Mouse (Mus musculus): ENCODE results near the gene Cirbp. TPM values are rescaled to one million over a fixed set of nuclear protein-coding genes. Genes with fewer than 3 reads are reported as not detected.
"Not testable (repeated sequence)": the region's sequence is repeated elsewhere in the genome, so short reads cannot be mapped to it uniquely, and the experiment has no call there.

The Cirbp gene
- total and polyA plus RNA-seq, 2 experiments from 2014 or later, result 121 to 330 TPM

DNA sequence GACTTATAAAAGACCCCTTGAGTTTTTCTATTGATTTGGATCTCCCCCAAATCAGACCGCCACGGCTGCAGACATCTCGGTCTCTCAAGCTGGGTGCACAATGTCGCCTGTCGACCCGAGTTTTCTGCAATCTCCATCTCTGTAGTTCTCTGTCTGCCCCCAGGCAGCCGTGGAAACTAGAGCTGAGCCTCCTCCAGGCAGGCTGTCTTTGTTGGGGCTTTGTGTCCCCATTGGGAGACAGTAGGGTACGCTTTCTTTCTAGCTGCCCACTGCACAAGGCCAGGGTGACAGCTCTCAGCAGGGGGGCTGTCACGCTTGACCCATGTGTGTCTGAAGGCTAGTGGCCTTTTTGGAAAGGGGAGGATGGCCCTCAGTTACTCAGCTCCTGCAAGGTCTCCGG lies 41.9 kb downstream of the Cirbp start:
- no peak overlapping the region for H3K27ac ChIP-seq (ENCODE audit: low read depth)
- DNase-seq (ENCODE audit: low spot score) (no peak), ATAC-seq (ENCODE audit: insufficient read depth, low read depth) (no peak)
- H3K27me3 ChIP-seq (ENCODE audit: control insufficient read depth, insufficient read depth, low read length), result no peaks in the 10 kb centered on the region
- no peak overlapping the region for H3K9ac ChIP-seq (replicated peaks; ENCODE audit: low read depth, low read length)
- H3K4me1 ChIP-seq (ENCODE audit: control insufficient read depth, insufficient read depth), result no peaks in the 10 kb centered on the region
- H3K36me3 ChIP-seq (replicated peaks; ENCODE audit: control insufficient read depth, insufficient read depth, low read length), result no peaks in the 10 kb centered on the region
- H3K4me2 ChIP-seq (ENCODE audit: low read depth, low read length), result no peak overlapping the region
- no peak for TF ChIP-seq EP300 (IDR thresholded peaks at IDR 0.05; ENCODE audit: low read depth)
- no peak for TF ChIP-seq CTCF (IDR thresholded peaks at IDR 0.05; ENCODE audit: low read depth)
- H3K9me3 ChIP-seq (replicated peaks; ENCODE audit: control insufficient read depth, low read length), result no peaks in the 10 kb centered on the region
- 85% methylated on average over 10 of the region's 10 CpGs for WGBS
- no peak overlapping the region for H3K4me3 ChIP-seq (ENCODE audit: low read depth, low read length)

DNA sequence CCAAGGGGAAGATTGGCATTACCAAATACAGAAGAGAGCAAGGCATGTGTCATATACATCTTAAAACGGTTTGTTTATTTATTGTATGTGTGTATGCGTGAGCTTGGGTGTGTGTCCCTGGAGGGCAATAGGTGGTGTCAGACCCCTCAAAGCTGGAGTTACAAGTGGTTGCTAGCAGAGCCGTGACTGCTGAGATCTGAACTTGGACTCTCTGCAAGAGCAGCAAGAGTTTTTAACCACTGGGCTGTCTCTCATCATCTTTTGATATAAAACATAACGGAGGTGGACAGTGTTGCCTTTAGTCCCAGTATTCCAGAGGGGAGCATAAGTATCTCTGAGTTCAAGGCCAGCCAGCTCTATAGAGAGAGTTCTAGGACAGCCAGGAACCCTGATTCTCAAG lies 42.5 kb downstream of the Cirbp start:
- no peak overlapping the region for H3K27ac ChIP-seq (ENCODE audit: low read depth)
- H3K9me3 ChIP-seq (replicated peaks; ENCODE audit: control insufficient read depth, low read length), result no peaks in the 10 kb centered on the region
- H3K36me3 ChIP-seq (replicated peaks; ENCODE audit: control insufficient read depth, insufficient read depth, low read length), result no peaks in the 10 kb centered on the region
- no peaks in the 10 kb centered on the region for H3K4me1 ChIP-seq (ENCODE audit: control insufficient read depth, insufficient read depth)
- DNase-seq (ENCODE audit: low spot score), result no peak
- no peaks in the 10 kb centered on the region for H3K27me3 ChIP-seq (ENCODE audit: control insufficient read depth, insufficient read depth, low read length)
- 70% methylated on average over 4 of the region's 4 CpGs for WGBS
- no peak for ATAC-seq (ENCODE audit: insufficient read depth, low read depth)
- no peak overlapping the region for H3K4me3 ChIP-seq (ENCODE audit: low read depth, low read length)
- no peak for TF ChIP-seq CTCF (IDR thresholded peaks at IDR 0.05; ENCODE audit: low read depth)
- no peak for TF ChIP-seq EP300 (IDR thresholded peaks at IDR 0.05; ENCODE audit: low read depth)
- H3K9ac ChIP-seq (replicated peaks; ENCODE audit: low read depth, low read length), result no peak overlapping the region
- no peak overlapping the region for H3K4me2 ChIP-seq (ENCODE audit: low read depth, low read length)

DNA sequence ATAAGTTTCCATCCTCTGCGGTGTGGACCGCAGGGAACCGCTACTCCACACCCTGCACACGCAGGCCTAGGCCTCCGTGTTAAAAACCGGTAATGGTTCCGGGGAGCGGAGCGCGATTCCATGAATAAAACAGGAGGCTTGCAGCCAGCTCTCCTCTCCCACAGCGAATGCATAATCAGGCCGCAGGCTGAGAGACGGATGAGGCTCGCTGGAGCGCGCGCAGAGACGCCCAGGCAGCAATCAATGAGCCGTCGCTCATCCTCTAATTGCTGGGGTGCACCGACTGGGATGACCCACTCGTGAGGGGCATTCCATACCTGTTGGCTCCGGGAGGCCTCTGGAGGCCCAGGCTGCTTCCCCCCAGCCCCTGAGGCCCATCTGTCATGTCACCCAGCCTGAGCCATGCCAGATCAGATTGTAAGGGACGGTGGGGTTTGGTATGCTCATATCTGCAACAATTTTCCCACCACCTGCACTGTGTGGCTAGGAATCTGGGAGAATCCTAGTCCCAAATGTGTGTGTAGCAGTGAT lies 43.1 kb downstream of the Cirbp start:
- TF ChIP-seq EP300 (IDR thresholded peaks at IDR 0.05; ENCODE audit: low read depth) (no peak), CTCF (IDR thresholded peaks at IDR 0.05; ENCODE audit: low read depth) (no peak)
- no peak for DNase-seq (ENCODE audit: low spot score)
- H3K9me3 ChIP-seq (replicated peaks; ENCODE audit: control insufficient read depth, low read length), result no peaks in the 10 kb centered on the region
- no peak for ATAC-seq (ENCODE audit: insufficient read depth, low read depth)
- no peaks in the 10 kb centered on the region for H3K36me3 ChIP-seq (replicated peaks; ENCODE audit: control insufficient read depth, insufficient read depth, low read length)
- no peak overlapping the region for H3K9ac ChIP-seq (replicated peaks; ENCODE audit: low read depth, low read length)
- no peak overlapping the region for H3K4me2 ChIP-seq (ENCODE audit: low read depth, low read length)
- no peak overlapping the region for H3K4me3 ChIP-seq (ENCODE audit: low read depth, low read length)
- no peaks in the 10 kb centered on the region for H3K4me1 ChIP-seq (ENCODE audit: control insufficient read depth, insufficient read depth)
- 24% methylated on average over 24 of the region's 24 CpGs for WGBS
- no peaks in the 10 kb centered on the region for H3K27me3 ChIP-seq (ENCODE audit: control insufficient read depth, insufficient read depth, low read length)
- no peak overlapping the region for H3K27ac ChIP-seq (ENCODE audit: low read depth)

DNA sequence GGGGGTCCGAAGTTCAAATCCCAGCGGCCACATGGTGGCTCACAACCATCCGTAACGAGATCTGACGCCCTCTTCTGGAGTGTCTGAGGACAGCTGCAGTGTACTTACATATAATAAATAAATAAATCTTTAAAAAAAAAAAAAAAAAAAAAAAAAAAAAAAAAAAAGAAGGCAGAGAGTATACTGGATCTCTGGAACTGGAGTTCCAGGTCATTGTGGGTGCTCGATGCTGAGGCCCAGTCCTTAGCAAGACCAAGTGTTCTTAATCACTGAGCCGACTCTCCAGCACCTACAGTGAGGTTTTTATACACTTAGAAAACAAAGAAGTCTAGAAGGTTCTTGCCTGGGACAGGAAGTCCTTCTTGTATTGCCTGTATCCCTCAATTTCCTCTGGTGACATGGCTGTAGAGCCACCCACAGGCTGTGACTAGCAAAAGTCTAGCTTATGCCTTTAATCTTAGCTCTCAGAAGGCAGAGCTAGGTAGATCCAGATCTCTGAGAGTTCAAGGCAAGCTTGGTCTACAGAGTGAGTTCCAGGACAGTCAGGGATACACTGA lies 45.8 kb downstream of the Cirbp start:
- not testable (repeated sequence) for H3K4me3 ChIP-seq (ENCODE audit: low read depth, low read length); H3K27me3 ChIP-seq (ENCODE audit: control insufficient read depth, insufficient read depth, low read length); H3K4me2 ChIP-seq (ENCODE audit: low read depth, low read length); H3K27ac ChIP-seq (ENCODE audit: low read depth); H3K9ac ChIP-seq (replicated peaks; ENCODE audit: low read depth, low read length); ATAC-seq (ENCODE audit: insufficient read depth, low read depth); H3K9me3 ChIP-seq (replicated peaks; ENCODE audit: control insufficient read depth, low read length); H3K36me3 ChIP-seq (replicated peaks; ENCODE audit: control insufficient read depth, insufficient read depth, low read length); DNase-seq (ENCODE audit: low spot score); H3K4me1 ChIP-seq (ENCODE audit: control insufficient read depth, insufficient read depth)
- WGBS, result 59% methylated on average over 7 of the region's 7 CpGs

DNA sequence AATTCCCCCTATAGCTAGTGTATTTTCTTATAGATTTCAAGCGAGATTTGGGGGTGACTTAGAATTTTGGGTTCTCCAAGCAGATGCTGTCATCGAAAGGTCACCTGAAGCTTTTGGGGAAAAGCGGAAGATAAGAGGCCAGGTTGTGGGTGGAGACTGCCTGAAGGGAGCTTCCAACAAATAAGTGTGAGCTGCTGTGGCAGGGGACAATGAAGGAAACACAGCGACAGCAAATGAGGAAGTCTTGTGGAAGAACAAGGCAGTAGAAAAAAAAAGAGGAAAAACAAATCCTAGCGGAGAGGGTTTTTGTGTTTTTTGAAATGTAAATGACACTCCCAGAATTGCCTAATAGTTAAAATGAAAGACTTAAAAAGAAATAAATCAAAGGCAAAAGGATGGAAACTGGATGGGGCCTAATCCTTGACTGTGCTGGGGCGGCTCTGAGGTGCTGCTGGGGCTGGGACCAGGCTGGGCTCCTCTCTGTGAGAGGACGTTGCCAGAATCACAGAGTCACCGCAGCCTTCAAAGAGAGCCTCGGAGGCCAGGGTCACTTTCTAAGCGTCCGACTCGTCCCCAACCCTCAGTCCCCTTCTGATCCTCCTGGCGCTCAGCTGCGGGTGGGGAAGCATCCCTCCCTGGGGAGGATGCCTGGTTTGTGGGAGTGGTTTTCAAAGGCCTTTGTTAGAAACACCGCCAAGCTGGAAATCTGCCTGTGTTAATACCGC lies 49.4 kb downstream of the Cirbp start:
- no peak overlapping the region for H3K9ac ChIP-seq (replicated peaks; ENCODE audit: low read depth, low read length)
- ATAC-seq (ENCODE audit: insufficient read depth, low read depth) (no peak), DNase-seq (ENCODE audit: low spot score) (no peak)

More for the DNA sequence above, 49.4 kb downstream of the Cirbp start:
- no peak overlapping the region for H3K4me2 ChIP-seq (ENCODE audit: low read depth, low read length)
- H3K4me1 ChIP-seq (ENCODE audit: control insufficient read depth, insufficient read depth), result no peaks in the 10 kb centered on the region
- H3K4me3 ChIP-seq (ENCODE audit: low read depth, low read length), result no peak overlapping the region
- no peaks in the 10 kb centered on the region for H3K9me3 ChIP-seq (replicated peaks; ENCODE audit: control insufficient read depth, low read length)
- H3K36me3 ChIP-seq (replicated peaks; ENCODE audit: control insufficient read depth, insufficient read depth, low read length), result no peaks in the 10 kb centered on the region
- H3K27ac ChIP-seq (ENCODE audit: low read depth), result no peak overlapping the region
- no peaks in the 10 kb centered on the region for H3K27me3 ChIP-seq (ENCODE audit: control insufficient read depth, insufficient read depth, low read length)
- no peak for TF ChIP-seq EP300 (IDR thresholded peaks at IDR 0.05; ENCODE audit: low read depth)
- TF ChIP-seq CTCF (IDR thresholded peaks at IDR 0.05; ENCODE audit: low read depth), result no peak
- 37% methylated on average over 16 of the region's 16 CpGs for WGBS

Data from heart, postnatal 0 days (tissue).